Mouse (Mus musculus) embryonic fibroblast, embryonic 13.5 days (primary cell): ENCODE data around the gene Etv1.

Experiments
- CTCF ChIP-seq: IDR thresholded peaks from 2 replicates; pipeline ENCODE4 v1.5.1; 2011; ENCODE audit warnings: mild to moderate bottlenecking, control low read depth, low read length, moderate library complexity, borderline replicate concordance; ENCODE audit not compliant: insufficient read depth
- POLR2A ChIP-seq: IDR thresholded peaks from 2 replicates; pipeline ENCODE4 v1.6.1; 2011; ENCODE audit warnings: low read depth, mild to moderate bottlenecking, control low read depth, low read length, moderate library complexity

DNA sequence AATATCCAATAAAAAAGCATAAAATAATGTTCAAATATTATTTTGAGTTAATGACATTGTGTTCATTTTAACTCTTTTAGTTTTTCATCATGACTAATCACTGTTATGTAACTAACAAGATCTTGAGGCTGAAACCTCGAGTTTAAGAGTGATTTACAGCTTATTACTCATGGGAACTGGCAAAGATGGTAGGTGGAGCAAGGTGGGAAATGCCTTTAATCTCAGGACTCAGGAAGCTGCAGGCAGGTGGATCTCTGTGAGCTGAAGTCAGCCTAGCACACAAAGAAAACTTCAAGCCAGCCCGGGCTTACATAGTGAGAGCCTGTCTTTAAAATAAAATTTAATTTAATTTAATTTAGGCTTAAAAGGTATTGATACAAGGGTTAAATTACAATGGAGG, 19.9 kb upstream of the Etv1 start:
- TF ChIP-seq CTCF (no peak), POLR2A (no peak)
